Mouse (Mus musculus) embryonic fibroblast, embryonic 13.5 days (primary cell): ENCODE measurements at regions not wholly inside any gene's neighbourhood (a gene's known extent, or its start where the extent isn't known, plus 50 kb on each side); places are given as distances from the start of the nearest gene placed in this dataset.

ENCODE experiments used
- CTCF ChIP-seq: IDR thresholded peaks from 2 replicates; pipeline ENCODE4 v1.5.1; 2011; ENCODE audit warnings: mild to moderate bottlenecking, control low read depth, low read length, moderate library complexity, borderline replicate concordance; ENCODE audit not compliant: insufficient read depth
- POLR2A ChIP-seq: IDR thresholded peaks from 2 replicates; pipeline ENCODE4 v1.6.1; 2011; ENCODE audit warnings: low read depth, mild to moderate bottlenecking, control low read depth, low read length, moderate library complexity

GRCm38 (mm10) chr13:44553363-44553762, 175.9 kb upstream of the Jarid2 start:
- TF ChIP-seq CTCF (no peak), POLR2A (no peak)
